Mouse (Mus musculus): ENCODE results near the gene Zmynd10.

DNA sequence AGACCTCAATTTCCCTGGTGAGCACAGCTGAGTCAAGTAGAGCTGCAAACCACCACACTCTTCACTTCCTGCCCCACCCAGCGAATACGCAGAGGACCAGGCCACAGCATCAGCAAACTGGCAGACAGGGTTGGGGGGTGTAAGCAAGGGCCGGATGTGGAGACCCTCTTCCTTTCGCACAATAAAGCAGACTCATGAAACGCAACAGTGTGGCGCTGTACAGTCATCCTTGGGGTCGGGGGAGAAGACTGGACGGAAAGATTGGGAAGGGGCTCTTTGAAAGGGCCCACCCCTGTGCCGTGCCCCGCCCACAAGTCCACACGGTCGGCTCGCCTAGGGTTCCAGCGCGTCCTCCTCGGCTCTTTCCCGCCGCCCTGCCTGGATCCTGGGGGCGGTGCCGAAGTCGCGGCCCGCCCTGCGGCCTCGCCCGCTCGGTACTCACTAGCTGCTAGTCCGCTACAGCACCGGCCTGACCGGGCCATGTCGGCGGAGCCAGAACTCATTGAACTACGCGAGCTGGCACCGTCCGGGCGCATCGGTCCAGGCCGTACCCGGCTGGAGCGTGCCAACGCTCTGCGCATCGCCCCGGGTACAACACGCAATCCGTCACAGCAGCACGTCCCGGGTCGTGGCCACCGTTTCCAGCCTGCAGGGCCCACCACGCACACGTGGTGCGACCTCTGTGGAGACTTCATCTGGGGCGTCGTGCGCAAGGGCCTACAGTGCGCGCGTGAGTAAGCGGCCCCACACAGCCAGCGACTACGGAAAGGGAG is 4.2 kb downstream of the Zmynd10 start, which contains the start of gene Rassf1:
- no peak for TF ChIP-seq FLI1 (IDR thresholded peaks at IDR 0.05; ENCODE audit: low read length)
- no peak for TF ChIP-seq GATA1 (IDR thresholded peaks at IDR 0.05; ENCODE audit: borderline replicate concordance, low read length)

Measured in megakaryocyte, embryonic 14.5 days (primary cell).